Mouse (Mus musculus) intestine, postnatal 0 days (tissue): ENCODE measurements around the gene Astn1. TPM values are rescaled to one million over a fixed set of nuclear protein-coding genes. Genes with fewer than 3 reads are reported as not detected.

Experiments
- ATAC-seq: fragments of 200-750 bp; cut with Nextera tagmentation; 2 replicates; pipeline ENCODE4 v1.8.0; 2017; ENCODE audit warnings: mild to moderate bottlenecking, moderate TSS enrichment, moderate library complexity
- H3K27ac ChIP-seq: fragments of 300-500 bp; sonication (generic); 2 replicates; pipeline ENCODE4 v1.5.1; 2014; ENCODE audit warnings: mild to moderate bottlenecking, low read depth, low read length, moderate library complexity
- H3K27me3 ChIP-seq: fragments of 300-500 bp; sonication (generic); replicated peaks from 2 replicates; pipeline ENCODE4 v1.6.1; 2014; ENCODE audit warnings: low read length, mixed read lengths; ENCODE audit not compliant: control insufficient read depth, insufficient read depth
- H3K36me3 ChIP-seq: fragments of 300-500 bp; sonication (generic); 2 replicates; pipeline ENCODE4 v1.6.1; 2014; ENCODE audit warnings: mild to moderate bottlenecking, moderate library complexity; ENCODE audit not compliant: control insufficient read depth, insufficient read depth
- H3K4me1 ChIP-seq: fragments of 300-500 bp; sonication (generic); replicated peaks from 2 replicates; pipeline ENCODE4 v1.6.1; 2014; ENCODE audit warnings: antibody characterized with exemption, low read length, mixed read lengths; ENCODE audit not compliant: control insufficient read depth, insufficient read depth
- H3K4me2 ChIP-seq: fragments of 300-500 bp; sonication (generic); replicated peaks from 2 replicates; pipeline ENCODE4 v1.6.1; 2014; ENCODE audit warnings: low read depth, mild to moderate bottlenecking, moderate library complexity
- H3K4me3 ChIP-seq: fragments of 300-500 bp; sonication (generic); 2 replicates; pipeline ENCODE4 v1.5.1; 2014; ENCODE audit warnings: low read depth, low read length
- H3K9ac ChIP-seq: fragments of 300-500 bp; sonication (generic); 2 replicates; pipeline ENCODE4 v1.6.1; 2014; ENCODE audit warnings: mild to moderate bottlenecking, low read depth, low read length
- H3K9me3 ChIP-seq: fragments of 300-500 bp; sonication (generic); 2 replicates; pipeline ENCODE4 v1.6.1; 2016; ENCODE audit warnings: mixed run types; ENCODE audit not compliant: control insufficient read depth
- CTCF ChIP-seq: sonication (generic); IDR thresholded peaks from 2 replicates; pipeline ENCODE4 v1.5.1; 2016; ENCODE audit warnings: low read depth, mild to moderate bottlenecking, control low read depth, antibody characterized with exemption, moderate library complexity
- WGBS: fragments of 180-500 bp; shearing (Covaris S2); extraction: QIAGEN DNeasy Blood & Tissue Kit; methylation state at CpG from one replicate; pipeline ENCODE4 v1.1.7; 2014; 5-methylcytosine and 5-hydroxymethylcytosine counted together
- polyA plus RNA-seq: library from polyadenylated mRNA; unstranded; fragments of >200 nt; fragmentation: Nextera tagmentation; extraction: Ambion mirVana; gene quantifications from 2 replicates; pipeline ENCODE4 v1.2.1, GENCODE M21; 2015

Astn1 gene
- polyA plus RNA-seq, 1 experiment from 2014 or later, result 0.48 TPM

DNA sequence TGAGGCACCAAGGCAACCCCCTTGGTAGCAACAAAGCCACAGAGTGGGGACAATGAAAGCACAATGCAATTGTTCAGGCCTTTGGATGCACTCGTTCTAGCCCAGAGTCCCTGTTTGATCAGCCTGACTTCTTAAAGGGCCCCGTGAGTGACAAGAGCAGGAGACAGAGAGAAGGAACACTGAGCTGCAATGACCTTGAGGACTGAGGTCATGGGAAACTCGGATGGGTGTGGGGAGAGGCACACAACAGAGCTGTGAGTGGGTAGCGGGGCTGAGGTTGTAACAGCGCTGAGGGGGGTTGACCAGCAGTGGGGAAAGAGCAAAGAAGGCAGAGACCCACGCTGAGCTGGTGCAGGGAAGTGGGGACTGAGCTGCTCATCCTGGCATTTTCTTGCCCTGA, 189.9 kb downstream of the Astn1 start:
- no peak overlapping the region for H3K9ac ChIP-seq
- 50% methylated on average over 6 of the region's 6 CpGs for WGBS
- H3K27me3 ChIP-seq, result no peaks in the 10 kb centered on the region
- no peak overlapping the region for H3K4me3 ChIP-seq
- ATAC-seq, result no peak
- H3K9me3 ChIP-seq, result no peaks in the 10 kb centered on the region
- H3K4me1 ChIP-seq, result no peaks in the 10 kb centered on the region
- TF ChIP-seq CTCF, result no peak
- no peak overlapping the region for H3K27ac ChIP-seq
- no peaks in the 10 kb centered on the region for H3K36me3 ChIP-seq
- no peak overlapping the region for H3K4me2 ChIP-seq

DNA sequence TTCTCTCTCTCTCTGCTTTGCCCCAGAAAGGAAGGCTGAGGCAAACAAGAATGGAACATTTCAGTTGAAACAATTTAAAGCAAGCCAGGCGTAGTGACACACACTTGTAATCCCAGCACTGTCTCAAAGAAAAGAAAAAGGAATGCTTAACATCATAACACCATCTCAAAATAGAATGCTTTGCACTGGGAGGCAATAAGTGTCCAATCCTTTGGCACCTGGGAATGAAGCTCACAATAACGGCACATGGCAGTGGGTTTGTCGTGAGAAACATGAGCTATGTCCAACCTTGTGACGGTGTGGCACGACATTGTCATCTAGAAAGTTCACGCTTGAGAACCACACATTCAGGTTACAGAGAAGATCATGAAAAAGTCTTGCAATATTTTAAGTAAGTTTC, 191.3 kb downstream of the Astn1 start:
- no peak for ATAC-seq
- Histone ChIP-seq H3K36me3 (no peaks in the 10 kb centered on the region), H3K9me3 (no peaks in the 10 kb centered on the region), H3K4me1 (no peaks in the 10 kb centered on the region), H3K27me3 (no peaks in the 10 kb centered on the region), H3K4me3 (no peak overlapping the region), H3K9ac (no peak overlapping the region), H3K4me2 (no peak overlapping the region), H3K27ac (no peak overlapping the region)
- TF ChIP-seq CTCF, result no peak
- WGBS, result 92% methylated on average over 6 of the region's 6 CpGs

DNA sequence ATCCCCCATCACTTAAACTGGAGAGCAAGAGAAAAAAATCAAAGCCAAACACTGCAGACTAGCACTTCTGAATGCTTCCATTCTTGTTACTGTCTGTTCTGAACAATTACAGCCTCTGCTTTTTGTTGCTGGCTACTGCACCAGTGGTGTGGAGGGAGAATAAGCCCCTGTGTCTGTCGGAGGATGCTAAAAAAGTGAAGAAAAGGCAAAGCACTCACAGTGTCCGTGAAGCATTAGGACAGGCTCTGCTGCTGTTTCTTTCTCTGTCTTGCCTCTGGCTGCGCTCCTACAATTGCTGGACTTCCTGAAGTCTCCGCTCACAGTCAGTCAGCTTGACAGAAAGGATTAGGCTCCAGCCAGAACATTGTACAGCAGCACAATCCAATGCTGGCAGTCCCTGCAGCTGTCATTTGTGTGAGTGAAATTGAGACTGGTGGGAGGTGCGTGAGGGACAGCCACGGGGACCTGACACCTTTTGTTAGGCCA, 192.0 kb downstream of the Astn1 start:
- H3K27me3 ChIP-seq, result no peaks in the 10 kb centered on the region
- no peak overlapping the region for H3K27ac ChIP-seq
- no peak for ATAC-seq
- no peaks in the 10 kb centered on the region for H3K4me1 ChIP-seq
- WGBS, result 35% methylated on average over 6 of the region's 6 CpGs
- no peak overlapping the region for H3K4me3 ChIP-seq
- no peaks in the 10 kb centered on the region for H3K36me3 ChIP-seq
- no peak overlapping the region for H3K9ac ChIP-seq
- no peak for TF ChIP-seq CTCF
- no peaks in the 10 kb centered on the region for H3K9me3 ChIP-seq
- H3K4me2 ChIP-seq, result no peak overlapping the region

DNA sequence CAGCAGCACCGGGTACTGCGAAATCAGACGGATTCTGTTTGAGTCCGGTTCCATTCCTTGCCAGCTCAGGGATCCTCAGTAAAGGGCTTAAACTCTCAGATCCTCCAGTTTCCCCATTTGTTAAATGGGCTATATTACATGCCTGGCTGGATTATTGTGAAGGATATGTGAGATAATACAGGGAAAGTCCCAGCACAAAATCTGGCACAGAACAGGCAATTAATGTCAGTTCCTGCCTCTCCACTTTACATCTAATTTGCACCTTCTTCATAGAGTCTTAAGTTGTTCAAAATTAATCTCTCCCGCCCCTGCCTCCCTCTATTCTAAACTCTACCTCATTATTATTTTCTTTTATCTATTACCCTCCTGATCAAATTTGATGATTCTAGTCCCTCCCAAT, 211.1 kb downstream of the Astn1 start:
- WGBS, result 87% methylated on average over 5 of the region's 5 CpGs
- no peak overlapping the region for H3K9ac ChIP-seq
- no peak for ATAC-seq

DNA sequence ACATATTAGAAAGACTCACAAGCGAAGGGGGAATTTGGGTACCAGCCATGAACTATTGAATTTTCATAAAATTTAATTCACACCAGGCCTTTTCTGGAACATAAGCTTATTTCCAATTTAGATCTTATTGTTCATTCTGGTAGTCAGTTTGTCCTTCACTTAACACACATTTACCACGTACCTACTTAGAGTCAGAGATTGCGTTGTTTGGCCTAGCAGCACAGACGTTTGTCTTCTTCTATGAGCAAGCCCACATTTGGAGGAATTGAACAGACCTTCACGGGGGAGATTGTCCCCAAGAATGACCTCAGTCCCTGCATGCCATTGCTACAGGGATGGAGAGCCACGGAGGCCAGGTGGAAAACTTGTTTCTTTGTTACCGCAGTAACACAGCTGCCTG, 211.5 kb downstream of the Astn1 start:
- no peak overlapping the region for H3K27ac ChIP-seq
- ATAC-seq, result no peak
- no peaks in the 10 kb centered on the region for H3K27me3 ChIP-seq
- H3K4me2 ChIP-seq, result no peak overlapping the region
- H3K9me3 ChIP-seq, result no peaks in the 10 kb centered on the region
- no peak overlapping the region for H3K9ac ChIP-seq
- WGBS, result 85% methylated on average over 7 of the region's 7 CpGs
- no peaks in the 10 kb centered on the region for H3K36me3 ChIP-seq
- TF ChIP-seq CTCF, result no peak
- no peaks in the 10 kb centered on the region for H3K4me1 ChIP-seq
- no peak overlapping the region for H3K4me3 ChIP-seq

More for the DNA sequence above, 211.1 kb downstream of the Astn1 start:
- Histone ChIP-seq H3K36me3 (no peaks in the 10 kb centered on the region), H3K4me1 (no peaks in the 10 kb centered on the region), H3K27ac (no peak overlapping the region), H3K9me3 (no peaks in the 10 kb centered on the region), H3K4me2 (no peak overlapping the region), H3K4me3 (no peak overlapping the region), H3K27me3 (no peaks in the 10 kb centered on the region)
- TF ChIP-seq CTCF, result no peak

DNA sequence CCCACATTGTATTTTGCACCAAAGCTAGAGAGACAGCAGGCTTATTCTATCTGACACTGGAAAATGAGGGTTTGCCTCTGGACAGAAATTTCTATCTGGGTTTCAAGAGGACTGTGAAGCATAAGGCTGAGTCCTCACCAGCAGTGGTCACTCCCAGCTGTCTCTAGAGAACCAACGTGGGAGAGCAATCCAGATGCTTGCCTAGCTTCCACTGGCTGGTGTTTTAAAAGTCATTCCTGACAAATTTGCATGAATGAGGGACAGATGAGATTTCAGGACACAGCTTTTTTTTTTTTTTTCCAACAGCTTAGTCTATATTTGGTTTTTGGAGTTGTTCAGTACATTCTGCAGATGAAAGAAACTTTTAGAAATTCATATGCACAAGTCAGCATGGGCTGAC, 213.9 kb downstream of the Astn1 start:
- Histone ChIP-seq H3K9me3 (no peaks in the 10 kb centered on the region), H3K27me3 (no peaks in the 10 kb centered on the region), H3K4me2 (no peak overlapping the region), H3K36me3 (no peaks in the 10 kb centered on the region), H3K4me3 (no peak overlapping the region), H3K27ac (no peak overlapping the region), H3K4me1 (no peaks in the 10 kb centered on the region), H3K9ac (no peak overlapping the region)
- no peak for ATAC-seq
- no peak for TF ChIP-seq CTCF
- 54% methylated on average over 1 of the region's 1 CpGs for WGBS

DNA sequence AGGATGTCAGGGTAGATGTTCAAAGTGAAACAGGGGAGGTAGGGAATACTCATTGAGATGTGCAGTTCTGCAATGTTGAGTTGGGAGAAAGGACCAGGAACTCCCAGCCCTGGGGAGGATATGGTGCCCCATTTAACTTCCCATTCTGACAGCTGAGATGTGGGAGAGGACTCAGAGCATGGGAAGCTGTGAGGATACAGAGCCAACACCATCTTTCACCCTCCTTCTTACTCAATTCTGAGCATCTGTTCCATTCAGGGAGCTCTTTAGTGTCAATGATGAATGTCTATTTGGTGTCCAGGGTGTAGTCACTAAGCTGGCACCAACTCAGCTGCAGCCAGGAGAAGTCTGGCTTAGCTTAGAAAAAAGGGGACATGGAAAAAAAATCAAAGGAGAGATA, 219.7 kb downstream of the Astn1 start:
- ATAC-seq, result no peak
- no peak for TF ChIP-seq CTCF
- no peaks in the 10 kb centered on the region for H3K9me3 ChIP-seq
- H3K27me3 ChIP-seq, result no peaks in the 10 kb centered on the region
- H3K4me3 ChIP-seq, result no peak overlapping the region
- H3K4me2 ChIP-seq, result no peak overlapping the region
- no peak overlapping the region for H3K27ac ChIP-seq
- no peaks in the 10 kb centered on the region for H3K36me3 ChIP-seq
- no peak overlapping the region for H3K9ac ChIP-seq
- H3K4me1 ChIP-seq, result no peaks in the 10 kb centered on the region
